Mouse (Mus musculus): ENCODE measurements around the gene Nol8. TPM values are rescaled to one million over a fixed set of nuclear protein-coding genes. Genes with fewer than 3 reads are reported as not detected.
A peak's percentile ranks its signal among the peaks of the same experiment; 100 is the strongest.

The Nol8 gene
- total RNA-seq, 2 experiments from 2014 or later, result 8.1 to 12.2 TPM

- intact Hi-C loops (cut with DNase I), result no loop called here
- DNase-seq, result peak; percentile 97 to 99
Measured at GRCm38 (mm10) chr13:49681351-49682232, 28.7 kb downstream of the Nol8 start, which contains the start of gene Iars. Iars (plus strand) TSS chr13:49682100.

- no peak for DNase-seq
Measured at GRCm38 (mm10) chr13:49682233-49682846, 29.5 kb downstream of the Nol8 start.

DNA sequence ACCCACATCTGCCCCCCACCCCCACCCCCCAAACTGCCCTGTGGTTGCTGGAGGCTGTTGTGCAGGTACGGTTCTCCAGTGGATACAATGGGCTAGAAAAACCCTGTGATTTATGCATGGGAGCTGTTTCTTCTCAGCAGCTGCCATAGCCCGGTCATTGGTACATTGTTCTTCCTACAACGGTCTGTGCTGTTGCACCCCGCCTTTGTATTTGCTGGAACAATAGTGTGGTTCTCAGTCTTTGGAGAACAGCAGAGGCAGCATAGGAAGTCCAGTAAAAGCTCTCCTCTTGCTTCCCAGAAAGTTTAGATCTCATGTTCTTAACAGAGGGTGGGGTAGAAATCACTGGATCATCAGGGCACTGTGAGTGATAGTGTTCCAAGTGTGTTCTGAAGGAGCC lies 31.4 kb downstream of the Nol8 start:
- no peak for DNase-seq
- intact Hi-C loops (cut with DNase I), result no loop called here

More at GRCm38 (mm10) chr13:49682233-49682846, 29.5 kb downstream of the Nol8 start:
- intact Hi-C loops (cut with DNase I), result no loop called here

DNA sequence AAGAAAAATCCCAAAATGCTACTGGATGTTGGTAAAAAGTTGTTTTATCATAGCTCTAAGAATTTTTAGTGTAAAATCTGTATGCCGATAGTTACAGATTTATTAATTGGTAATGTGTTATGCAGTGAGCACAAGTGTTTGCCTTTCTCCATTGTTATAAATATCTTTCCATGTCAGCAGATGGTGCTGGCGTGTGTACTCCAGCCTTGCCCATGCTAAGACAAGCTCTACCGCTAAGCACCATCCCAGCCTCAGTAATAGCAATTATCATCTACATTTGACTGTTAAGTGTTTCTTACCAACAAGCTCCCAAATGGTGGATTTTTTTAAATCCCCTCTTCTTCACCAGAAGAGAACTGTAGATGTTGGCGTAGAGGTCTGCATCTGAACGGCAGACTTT lies 38.2 kb downstream of the Nol8 start:
- DNase-seq, result no peak
- intact Hi-C loops (cut with DNase I), result no loop called here

- no peak for DNase-seq
- intact Hi-C loops (cut with DNase I), result no loop called here
Measured at GRCm38 (mm10) chr13:49703216-49703779, 50.4 kb downstream of the Nol8 start.

GRCm38 (mm10) chr13:49706032-49706690 lies 53.3 kb downstream of the Nol8 start:
- intact Hi-C loops (cut with DNase I), result no loop called here

DNA sequence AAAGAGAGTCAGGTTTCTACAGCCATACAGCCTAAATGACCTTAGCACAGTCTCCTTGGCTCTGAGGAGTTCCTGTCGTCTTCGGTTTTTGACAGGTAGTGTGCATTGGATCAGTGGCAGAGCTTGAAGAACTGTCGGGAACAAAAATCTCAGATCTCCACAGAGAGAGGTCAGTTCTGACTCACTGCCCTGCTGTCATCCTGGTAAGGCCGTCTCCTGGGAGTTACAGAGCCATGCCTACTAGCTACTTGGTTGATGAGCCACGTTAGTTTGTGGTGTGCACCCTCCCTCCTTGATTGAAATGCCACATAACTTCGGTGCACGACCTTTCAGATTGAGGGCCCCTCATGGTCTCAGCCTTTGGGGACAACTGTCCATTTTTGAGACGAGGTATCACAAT lies 55.4 kb downstream of the Nol8 start:
- no peak for DNase-seq
- intact Hi-C loops (cut with DNase I), result no loop called here

More at GRCm38 (mm10) chr13:49706032-49706690, 53.3 kb downstream of the Nol8 start:
- no peak for DNase-seq

GRCm38 (mm10) chr13:49712047-49712721 lies 59.3 kb downstream of the Nol8 start:
- DNase-seq, result no peak
- intact Hi-C loops (cut with DNase I), result loop anchor here (10.0 kb wide), 1 partner anchor 47 kb away; no protein-coding TSS in a partner anchor

- no peak for DNase-seq
- intact Hi-C loops (cut with DNase I), result loop anchor here (10.0 kb wide), 1 partner anchor 55 kb away; no protein-coding TSS in a partner anchor
Measured at GRCm38 (mm10) chr13:49719310-49719709, 66.4 kb downstream of the Nol8 start.

Other genes with a start within 250 kb of the Nol8 start
- 1 to 10 TPM; 5.3 to 5.6 TPM for gene Ippk, start 231.8 kb upstream of the Nol8 start, total RNA-seq (2021)
- 1 to 10 TPM; 1.3 to 2.0 TPM for gene Tes3-ps, start 159.8 kb upstream of the Nol8 start, total RNA-seq (2021)
- gene Ecm2, start 148.3 kb upstream of the Nol8 start, total RNA-seq (2021), result 1 to 10 TPM; 7.7 to 9.5 TPM
- gene Aspn, start 108.6 kb upstream of the Nol8 start, total RNA-seq (2021), result 10 to 100 TPM; 18.0 to 20.4 TPM
- gene Omd, start 70.6 kb upstream of the Nol8 start, total RNA-seq (2021), result 1 to 10 TPM; 2.0 to 2.1 TPM
- 10 to 100 TPM; 23.1 to 26.8 TPM for gene Ogn, start 45.0 kb upstream of the Nol8 start, total RNA-seq (2021)
- gene Cenpp, start 293 bp upstream of the Nol8 start, total RNA-seq (2021), result 1 to 10 TPM in 1 of 2 experiments, under 1 TPM in 1; 0.86 to 1.7 TPM
- gene Iars, start 29.0 kb downstream of the Nol8 start, total RNA-seq (2021), result 10 to 100 TPM; 75.9 to 76.2 TPM
- gene Gm30302, start 145.9 kb downstream of the Nol8 start, total RNA-seq (2021), result not detected